In the genomic region with DNA sequence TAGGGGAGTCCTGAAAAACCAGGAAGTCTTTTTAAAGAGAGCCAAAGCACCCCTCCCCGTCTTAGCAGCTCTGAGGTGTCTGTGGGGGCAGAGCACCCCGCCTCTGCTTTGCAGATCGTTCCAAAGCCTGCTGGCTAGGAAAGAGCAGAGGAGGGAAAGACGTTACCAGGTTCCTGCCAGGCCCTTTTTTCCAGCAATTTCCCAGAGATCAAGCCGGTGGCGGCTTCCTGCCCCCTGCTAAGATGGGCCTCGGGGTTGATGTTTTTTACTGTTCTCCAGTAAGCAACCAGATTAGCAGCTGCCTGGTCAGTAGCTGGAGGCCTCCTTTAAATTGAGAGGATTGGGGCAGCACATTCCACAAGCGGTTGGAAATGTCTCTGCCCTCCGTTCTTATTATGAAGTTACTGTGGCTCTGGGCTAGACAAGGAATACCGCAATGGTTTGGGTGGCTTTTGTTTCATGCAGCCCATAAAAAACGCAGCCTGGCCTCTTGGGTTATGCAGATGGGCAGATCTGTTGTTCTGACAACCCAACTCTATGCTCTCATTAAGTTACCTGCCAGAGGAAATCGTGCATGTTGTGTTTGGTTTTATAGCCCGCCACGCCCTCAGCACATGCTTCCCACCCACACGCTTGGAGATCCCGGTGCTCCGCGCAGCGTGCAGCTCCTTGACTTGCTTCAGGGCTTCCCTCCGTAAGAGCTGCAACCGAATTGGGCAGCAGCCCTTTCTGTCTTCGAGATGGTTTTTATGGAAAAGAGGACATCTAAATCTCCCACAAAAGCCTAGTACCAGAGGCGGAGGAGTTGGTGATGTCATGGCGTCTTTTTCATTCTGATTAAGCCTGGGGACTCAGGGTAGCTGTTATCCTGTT, we compare ENCODE assay signal across 8 mouse cellular contexts.
DNase-seq lines count a peak whose midpoint lies in the region; ATAC-seq lines count a peak whose summit lies in the region.

No protein-coding gene starts in this region.

- H3K9me3 ChIP-seq in heart, embryonic 14.5 days (ENCODE audit: control insufficient read depth, low read length): no peaks in the 10 kb centered on the region
- no peaks in the 10 kb centered on the region for H3K9me3 ChIP-seq in hindbrain, embryonic 12.5 days (replicated peaks)
- no peaks in the 10 kb centered on the region for H3K9me3 ChIP-seq in midbrain, embryonic 14.5 days (ENCODE audit: control insufficient read depth, low read length)

- no peak overlapping the region for H3K27ac ChIP-seq in heart, embryonic 14.5 days (replicated peaks in 1 of 2; ENCODE audit: control insufficient read depth in 1 of 2, insufficient read depth in 1 of 2, low read depth in 2 of 2, low read length in 2 of 2)
- H3K27ac ChIP-seq in hindbrain, embryonic 12.5 days: no peak overlapping the region
- H3K27ac ChIP-seq in midbrain, embryonic 14.5 days (replicated peaks; ENCODE audit: low read depth, low read length): no peak overlapping the region

- DNase-seq in heart, postnatal 25 days (ENCODE audit: low spot score): no peak
- peak; percentile 66 for DNase-seq in brain, adult 2 months (ENCODE audit: low read depth, low spot score)
- peak; percentile 33 for DNase-seq in midbrain, embryonic 14.5 days
- no peak for DNase-seq in ovary, postnatal 36 days (ENCODE audit: low spot score)
- no peak for DNase-seq in adrenal gland, postnatal 4 days (ENCODE audit: low spot score in 2 of 2)
- DNase-seq in adrenal gland, adult (ENCODE audit: inconsistent age in 2 of 2, low spot score in 1 of 2): no peak

- intact Hi-C loops in heart, postnatal 25 days (cut with DNase I): no loop called here

- no peak overlapping the region for H3K9ac ChIP-seq in heart, embryonic 14.5 days (ENCODE audit: low read length)
- peak overlapping the region; percentile 13; the same call in 1 of the 2 replicates for H3K9ac ChIP-seq in hindbrain, embryonic 12.5 days
- no peak overlapping the region for H3K9ac ChIP-seq in midbrain, embryonic 14.5 days (replicated peaks; ENCODE audit: low read length)

- H3K27me3 ChIP-seq in heart, embryonic 14.5 days (ENCODE audit: control insufficient read depth, insufficient read depth, low read length): no peaks in the 10 kb centered on the region
- 0 out of 2 replicates have a peak, but pooled peaks cover 4% of the 10 kb centered on the region for H3K27me3 ChIP-seq in hindbrain, embryonic 12.5 days
- H3K27me3 ChIP-seq in midbrain, embryonic 14.5 days (ENCODE audit: control insufficient read depth, insufficient read depth, low read length): no peaks in the 10 kb centered on the region

- ATAC-seq in heart, embryonic 14.5 days (ENCODE audit: insufficient number of reproducible peaks, insufficient read depth, low FRiP score, low read depth): no peak
- no peak for ATAC-seq in hindbrain, embryonic 12.5 days (ENCODE audit: low FRiP score)
- no peak for ATAC-seq in midbrain, embryonic 14.5 days (ENCODE audit: low FRiP score, low TSS enrichment)

- H3K36me3 ChIP-seq in heart, embryonic 14.5 days (ENCODE audit: control insufficient read depth, insufficient read depth, low read length): no peaks in the 10 kb centered on the region
- no peaks in the 10 kb centered on the region for H3K36me3 ChIP-seq in hindbrain, embryonic 12.5 days
- no peaks in the 10 kb centered on the region for H3K36me3 ChIP-seq in midbrain, embryonic 14.5 days (ENCODE audit: control insufficient read depth, insufficient read depth, low read length)

- WGBS in heart, embryonic 14.5 days: 34% methylated on average over 24 of the region's 24 CpGs
- WGBS in hindbrain, embryonic 12.5 days: 43% methylated on average over 24 of the region's 24 CpGs
- 37% methylated on average over 24 of the region's 24 CpGs for WGBS in midbrain, embryonic 14.5 days

- H3K4me1 ChIP-seq in heart, embryonic 14.5 days (ENCODE audit: control insufficient read depth in 2 of 2, insufficient read depth in 2 of 2, low read length in 2 of 2): peaks cover 10 to 17% of the 10 kb centered on the region in 2 experiments
- peaks cover 7% of the 10 kb centered on the region; the same call in 1 of the 2 replicates for H3K4me1 ChIP-seq in hindbrain, embryonic 12.5 days
- peaks cover 6% of the 10 kb centered on the region; the same call in 1 of the 2 replicates for H3K4me1 ChIP-seq in midbrain, embryonic 14.5 days (ENCODE audit: control insufficient read depth, insufficient read depth, low read length)

- H3K4me2 ChIP-seq in heart, embryonic 14.5 days (ENCODE audit: low read length): peak overlapping the region; percentile 40
- H3K4me2 ChIP-seq in hindbrain, embryonic 12.5 days (replicated peaks): peak overlapping the region; percentile 15; the same call in 1 of the 2 replicates
- peak overlapping the region; percentile 11 for H3K4me2 ChIP-seq in midbrain, embryonic 14.5 days (ENCODE audit: low read length)

- no peak overlapping the region for H3K4me3 ChIP-seq in heart, embryonic 14.5 days (ENCODE audit: control insufficient read depth in 1 of 2, insufficient read depth in 1 of 2, low read depth in 1 of 2, low read length in 2 of 2)
- no peak overlapping the region for H3K4me3 ChIP-seq in hindbrain, embryonic 12.5 days
- H3K4me3 ChIP-seq in midbrain, embryonic 14.5 days (replicated peaks; ENCODE audit: low read depth, low read length): no peak overlapping the region

Comparison
In these comparisons a context has a peak if more than half of its experiments do, and no peak if none do; other contexts are left out.
1. DNase-seq: peak in brain, adult 2 months (single experiment) and midbrain, embryonic 14.5 days (single experiment); none in heart, postnatal 25 days (single experiment), ovary, postnatal 36 days (single experiment), adrenal gland, postnatal 4 days (0 of 2) and adrenal gland, adult (0 of 2).
2. Peak in every context shown above with its lines, with median percentiles within 50 percentile points of each other: H3K4me2 ChIP-seq.